Mouse (Mus musculus) activated CD4-positive, CD25-positive, alpha-beta regulatory T cell (primary cell): ENCODE data around the gene Synj1. TPM values are rescaled to one million over a fixed set of nuclear protein-coding genes. Genes with fewer than 3 reads are reported as not detected.

Experiments used
- polyA plus RNA-seq, 2 experiments: library from polyadenylated mRNA; unstranded; fragments of 100-300 nt; shearing (Covaris generic); gene quantifications; one replicate each; pipeline ENCODE4 v1.2.1; 2017

Gene Synj1
- 10 to 100 TPM; 39.4 to 46.4 TPM for polyA plus RNA-seq

GRCm38 (mm10) chr16:91011021-91011683, at the start of gene Synj1:
Gene Synj1 (minus strand): TSS chr16:91011308.

GRCm38 (mm10) chr16:91044270-91045182, 33.4 kb upstream of the Synj1 start, which contains the start of gene Paxbp1:
Gene Paxbp1 (minus strand): TSS chr16:91044543.

GRCm38 (mm10) chr16:90934687-90935328, 76.3 kb downstream of the Synj1 start, which contains the start of gene Cfap298:
Gene Cfap298 (minus strand): TSS chr16:90935114.

Other genes starting within 250 kb of the Synj1 start
- gene Urb1, start 200.9 kb downstream of the Synj1 start, polyA plus RNA-seq = 1 to 10 TPM; 8.3 to 9.4 TPM
- under 1 TPM in 1 of 2 experiments, not detected in 1; 0.55 TPM for gene Eva1c, start 184.6 kb downstream of the Synj1 start, polyA plus RNA-seq
- gene Cfap298, start 76.2 kb downstream of the Synj1 start, polyA plus RNA-seq = 10 to 100 TPM; 45.8 to 50.4 TPM
- gene Paxbp1, start 33.2 kb upstream of the Synj1 start, polyA plus RNA-seq = 10 to 100 TPM; 89.9 to 90.8 TPM
- under 1 TPM; 0.36 to 0.39 TPM for gene 4932438H23Rik, start 83.8 kb upstream of the Synj1 start, polyA plus RNA-seq
- gene Olig2, start 214.1 kb upstream of the Synj1 start, polyA plus RNA-seq = under 1 TPM in 1 of 2 experiments, not detected in 1; 0.06 TPM